Mouse (Mus musculus): ENCODE measurements around the gene Upk3a.

The Upk3a gene

GRCm38 (mm10) chr15:85049758-85050157 lies 32.8 kb downstream of the Upk3a start:
- no peak for DNase-seq (ENCODE audit: low read depth, low spot score)

- DNase-seq (ENCODE audit: low read depth, low spot score) = no peak
These were observed 37.2 kb downstream of the Upk3a start for GRCm38 (mm10) chr15:85054098-85054497.

DNA sequence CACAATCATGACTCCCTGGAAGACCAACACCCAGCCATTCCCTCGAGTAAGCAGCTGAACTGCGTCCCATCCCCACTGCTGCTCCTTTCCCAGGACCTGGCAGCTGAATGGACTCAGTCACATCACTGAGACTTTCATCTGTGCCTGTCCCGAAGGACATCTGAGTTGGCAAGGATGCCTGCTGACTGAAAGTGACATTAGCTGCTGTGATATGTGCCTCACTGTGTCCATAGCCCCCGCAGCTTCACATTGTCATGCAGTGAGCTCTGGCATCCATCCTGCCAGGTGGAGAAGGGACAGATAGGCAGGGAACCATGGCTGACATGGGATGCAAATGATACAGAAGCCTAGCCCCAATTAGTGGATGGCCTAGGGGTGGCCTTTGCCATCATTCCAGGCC lies 38.2 kb downstream of the Upk3a start:
- DNase-seq (ENCODE audit: low read depth, low spot score) = no peak

GRCm38 (mm10) chr15:85063421-85063820 lies 46.5 kb downstream of the Upk3a start:
- DNase-seq (ENCODE audit: low read depth, low spot score) = no peak

- DNase-seq (ENCODE audit: low read depth, low spot score) = peak; percentile 29
These were observed 53.6 kb downstream of the Upk3a start for GRCm38 (mm10) chr15:85070561-85070960.
